Mouse (Mus musculus): ENCODE data around the gene Atp4b.
"Not testable (repeated sequence)": the region's sequence is repeated elsewhere in the genome, so short reads cannot be mapped to it uniquely, and the experiment has no call there.

Atp4b gene

DNA sequence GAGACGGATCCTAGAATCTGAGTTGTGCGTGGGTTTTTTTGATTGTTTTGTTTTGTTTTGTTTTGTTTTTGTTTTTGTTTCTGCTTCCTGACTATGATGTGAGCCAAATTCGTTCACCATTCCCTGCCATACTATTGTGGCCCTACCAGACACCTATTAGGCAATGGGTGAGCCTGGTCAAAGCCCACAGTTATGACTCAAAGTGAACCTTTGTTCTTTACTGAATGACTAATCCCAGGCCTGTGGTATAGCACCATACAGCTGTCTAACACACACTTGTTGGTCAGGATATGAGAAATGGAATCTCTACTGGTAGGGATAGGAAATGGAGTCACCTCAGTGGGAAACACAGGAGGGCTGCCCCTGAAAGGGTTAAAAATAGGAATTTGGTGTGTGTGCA, 14.1 kb downstream of the Atp4b start:
- no peak for DNase-seq

DNA sequence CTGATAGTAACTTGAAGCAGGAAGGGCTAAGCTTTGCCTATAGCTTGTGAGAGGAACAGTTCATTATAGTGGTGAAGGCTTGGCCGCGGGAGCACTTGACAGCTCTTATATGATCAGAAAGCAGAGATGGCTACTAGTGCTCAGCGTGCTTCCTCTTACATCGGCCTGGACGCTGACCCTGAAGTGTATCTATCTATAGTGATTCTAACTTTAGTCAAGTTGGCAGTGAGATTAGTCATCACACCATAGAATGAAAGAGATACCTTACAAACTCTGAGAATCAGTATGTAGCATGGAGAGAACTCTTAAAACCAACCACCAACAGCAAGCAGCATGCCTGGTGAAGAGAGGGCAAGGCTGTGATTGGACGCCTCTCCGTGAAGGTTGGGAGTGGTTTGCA, 15.0 kb downstream of the Atp4b start:
- DNase-seq: no peak

GRCm38 (mm10) chr8:13373151-13373662, 23.4 kb downstream of the Atp4b start:
- DNase-seq: no peak

GRCm38 (mm10) chr8:13361865-13362264, 34.8 kb downstream of the Atp4b start:
- peak in 1 of 2 experiments; percentile 16 for DNase-seq

- DNase-seq: no peak
Observed at GRCm38 (mm10) chr8:13360213-13360612, 36.4 kb downstream of the Atp4b start.

GRCm38 (mm10) chr8:13356681-13357080, 39.9 kb downstream of the Atp4b start:
- no peak for DNase-seq

DNA sequence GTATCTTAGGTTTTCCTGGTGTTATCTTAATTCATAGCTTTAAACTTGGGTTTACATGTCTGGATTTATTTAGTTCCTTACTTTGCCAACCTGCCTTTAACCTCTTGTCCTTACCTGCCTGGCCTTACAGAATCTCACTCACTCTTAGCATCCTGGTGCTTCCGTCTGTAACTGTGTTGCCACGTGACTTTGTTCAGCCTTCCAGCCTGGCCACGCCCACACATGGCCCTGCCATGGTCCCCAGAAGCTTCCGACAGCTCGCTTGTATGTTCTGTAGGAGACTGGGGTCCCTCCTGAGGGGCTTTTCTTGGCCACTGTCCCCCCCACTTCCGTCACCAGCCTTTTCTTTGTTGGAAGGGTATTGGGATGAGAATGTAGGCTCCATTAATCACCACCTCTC, 40.4 kb downstream of the Atp4b start:
- no peak for DNase-seq

DNA sequence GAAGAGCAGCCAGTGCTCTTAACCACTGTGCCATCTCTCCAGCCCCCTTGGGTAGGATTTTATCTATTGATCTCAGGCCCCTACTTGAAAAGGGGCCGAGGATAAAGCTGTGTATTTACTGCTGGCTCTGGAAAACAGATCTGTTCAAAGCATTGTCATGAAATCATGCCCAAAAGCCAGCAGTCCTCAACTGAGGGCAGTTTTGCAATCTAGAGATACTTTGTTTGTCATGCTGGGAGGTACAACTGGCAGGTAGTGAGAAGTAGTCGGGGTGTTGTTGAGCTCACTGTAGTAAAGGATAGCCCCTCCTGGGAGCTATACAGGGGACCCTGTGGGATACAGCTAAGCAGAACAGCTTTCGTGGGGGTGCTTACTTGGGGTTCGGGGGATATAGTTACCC, 42.7 kb downstream of the Atp4b start:
- no peak for DNase-seq

- no peak for DNase-seq
Observed at GRCm38 (mm10) chr8:13353155-13353833, 43.3 kb downstream of the Atp4b start.

DNA sequence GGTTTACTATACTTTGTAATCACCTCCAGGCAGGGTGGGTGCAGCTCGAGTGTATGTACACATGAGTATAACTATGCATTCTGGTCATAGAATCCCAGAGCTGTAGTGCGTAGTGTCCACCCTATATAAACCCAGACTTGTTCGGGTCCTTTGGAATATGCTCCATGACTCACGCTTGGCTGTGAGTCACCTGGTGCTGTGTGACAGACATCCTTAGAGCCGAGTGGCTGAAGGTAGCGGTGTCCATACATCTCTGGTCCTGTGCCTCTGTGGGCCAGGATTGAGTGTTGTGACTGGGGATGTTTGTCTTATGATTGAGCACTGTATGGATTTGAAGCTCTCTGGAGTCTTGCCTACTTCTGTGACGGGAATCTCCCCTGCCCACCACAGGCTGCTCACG, 44.0 kb downstream of the Atp4b start:
- no peak for DNase-seq

DNA sequence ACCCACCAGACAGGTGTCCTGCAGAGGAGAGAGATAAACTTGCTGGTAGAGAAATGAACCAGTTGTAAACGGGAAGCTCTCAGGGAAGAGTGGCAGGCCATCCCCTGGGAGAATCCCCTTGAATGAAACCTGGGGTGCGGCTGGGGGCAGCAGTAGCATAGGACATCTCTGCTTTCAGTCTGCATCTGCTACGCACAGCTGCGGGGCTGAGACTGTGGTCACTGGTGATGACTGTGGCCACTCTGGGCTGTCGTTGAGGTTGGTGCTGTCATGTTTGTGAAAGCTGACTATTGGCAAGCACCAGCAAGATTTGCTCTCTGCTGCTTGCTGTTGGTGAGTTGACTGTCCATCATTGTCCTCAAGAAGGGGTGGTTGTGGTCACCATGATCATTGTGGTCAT, 45.0 kb downstream of the Atp4b start:
- no peak for DNase-seq

GRCm38 (mm10) chr8:13350052-13350451, 46.6 kb downstream of the Atp4b start:
- DNase-seq: no peak

- DNase-seq: no peak
Observed at GRCm38 (mm10) chr8:13343134-13343533, 53.5 kb downstream of the Atp4b start.

- DNase-seq: no peak
Observed at GRCm38 (mm10) chr8:13342340-13342739, 54.3 kb downstream of the Atp4b start.

GRCm38 (mm10) chr8:13340650-13341049, 56.0 kb downstream of the Atp4b start:
- no peak for DNase-seq

- no peak for DNase-seq
Observed at GRCm38 (mm10) chr8:13339646-13339990, 57.0 kb downstream of the Atp4b start.

GRCm38 (mm10) chr8:13338901-13339645, 57.6 kb downstream of the Atp4b start:
- peak; percentile 35 to 47 for DNase-seq

DNA sequence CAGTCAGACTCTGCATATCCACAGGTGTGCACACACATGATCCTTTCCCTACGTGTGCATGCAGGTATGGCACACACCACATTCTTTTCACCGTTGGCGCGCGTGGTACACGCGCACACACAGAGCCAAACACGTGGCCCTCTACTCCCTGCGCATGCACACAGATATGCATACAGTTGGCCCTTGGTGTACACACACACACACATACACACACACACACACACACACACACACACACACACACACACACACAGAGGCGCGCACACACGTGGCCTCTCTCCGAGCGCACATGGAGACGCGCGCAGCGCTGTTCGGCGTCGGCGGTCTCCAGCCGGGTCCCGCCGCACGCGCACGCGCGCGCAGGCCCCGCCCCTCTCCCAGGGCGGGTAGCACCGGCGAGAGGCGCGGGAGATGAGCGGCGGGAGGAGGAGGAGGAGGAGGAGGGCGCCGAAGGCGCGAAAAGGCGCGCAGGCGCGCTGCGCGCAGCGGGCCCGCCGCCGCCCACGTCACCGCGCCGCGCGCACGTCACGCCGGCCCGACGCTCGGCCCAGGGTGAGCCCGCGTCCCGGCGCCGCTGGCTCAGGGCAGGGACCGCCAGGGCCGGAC, 58.3 kb downstream of the Atp4b start, which contains the start of gene Tfdp1:
Gene Tfdp1, plus strand, starts transcription at position 497 of the 606 bp plus-strand sequence.
- DNase-seq: peak; percentile 84 to 93

DNA sequence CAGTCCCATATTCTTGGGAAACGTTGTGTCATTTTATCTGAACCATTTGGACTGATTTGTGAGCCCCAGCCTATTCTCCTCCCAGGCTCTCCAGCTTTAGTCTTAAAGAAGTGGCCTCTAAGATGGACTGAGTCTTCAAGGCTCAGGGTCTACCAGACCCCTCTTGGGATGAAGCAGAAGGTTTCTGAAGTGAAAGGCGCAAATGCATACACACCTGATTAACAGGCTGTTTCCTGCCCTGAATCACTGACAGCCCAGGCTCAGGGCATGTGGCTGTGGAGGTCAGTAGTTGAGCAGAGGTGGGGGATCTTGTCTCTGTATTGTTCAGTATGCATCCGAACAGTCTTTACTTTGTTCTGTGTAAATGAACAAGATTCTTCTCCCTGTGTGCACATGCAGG, 58.9 kb downstream of the Atp4b start:
- DNase-seq: no peak

GRCm38 (mm10) chr8:13337245-13337644, 59.4 kb downstream of the Atp4b start:
- DNase-seq: not testable (repeated sequence)
